Mouse (Mus musculus) lung, embryonic 14.5 days (tissue): ENCODE measurements around the gene Tbc1d10b. TPM values are rescaled to one million over a fixed set of nuclear protein-coding genes. Genes with fewer than 3 reads are reported as not detected.
"Not testable (repeated sequence)": the region's sequence is repeated elsewhere in the genome, so short reads cannot be mapped to it uniquely, and the experiment has no call there.

Experiments
- ATAC-seq: fragments of 200-750 bp; cut with Nextera tagmentation; 2 replicates; pipeline ENCODE4 v1.8.0; 2017; ENCODE audit warnings: mild to moderate bottlenecking, moderate TSS enrichment, moderate library complexity; ENCODE audit not compliant: insufficient read depth
- DNase-seq: peaks from one replicate; pipeline ENCODE4 v3.0.0-alpha.2; 2015
- H3K27ac ChIP-seq: fragments of 300-500 bp; sonication (generic); 2 replicates; pipeline ENCODE4 v1.5.1; 2014; ENCODE audit warnings: low read depth, mild to moderate bottlenecking, moderate library complexity
- H3K27me3 ChIP-seq: fragments of 300-500 bp; sonication (generic); 2 replicates; pipeline ENCODE4 v1.6.1; 2014; ENCODE audit warnings: low read length, control low read depth; ENCODE audit not compliant: insufficient read depth
- H3K36me3 ChIP-seq: fragments of 300-500 bp; sonication (generic); 2 replicates; pipeline ENCODE4 v1.6.1; 2014; ENCODE audit warnings: control low read depth; ENCODE audit not compliant: insufficient read depth
- H3K4me1 ChIP-seq: fragments of 300-500 bp; sonication (generic); 2 replicates; pipeline ENCODE4 v1.6.1; 2014; ENCODE audit warnings: antibody characterized with exemption, control low read depth; ENCODE audit not compliant: insufficient read depth
- H3K4me2 ChIP-seq: fragments of 300-500 bp; sonication (generic); 2 replicates; pipeline ENCODE4 v1.6.1; 2014; ENCODE audit warnings: mild to moderate bottlenecking
- H3K4me3 ChIP-seq: fragments of 300-500 bp; sonication (generic); 2 replicates; pipeline ENCODE4 v1.5.1; 2014; ENCODE audit warnings: low read depth, low read length
- H3K9ac ChIP-seq: fragments of 300-500 bp; sonication (generic); 2 replicates; pipeline ENCODE4 v1.6.1; 2014
- H3K9me3 ChIP-seq: fragments of 300-500 bp; sonication (generic); 2 replicates; pipeline ENCODE4 v1.6.1; 2016; ENCODE audit warnings: low read depth, low read length, control low read depth
- CTCF ChIP-seq: IDR thresholded peaks from 2 replicates; pipeline ENCODE4 v1.5.1; 2016; ENCODE audit warnings: antibody characterized with exemption, low read depth
- WGBS: fragments of 180-500 bp; shearing (Covaris S2); extraction: QIAGEN DNeasy Blood & Tissue Kit; methylation state at CpG from one replicate; pipeline ENCODE4 v1.1.7; 2014; 5-methylcytosine and 5-hydroxymethylcytosine counted together
- polyA plus RNA-seq: library from polyadenylated mRNA; unstranded; fragments of >200 nt; fragmentation: Nextera tagmentation; extraction: Ambion mirVana; gene quantifications from 2 replicates; pipeline ENCODE4 v1.2.1, GENCODE M21; 2014

Gene Tbc1d10b
- polyA plus RNA-seq, 1 experiment from 2014 or later, result 33.7 TPM

GRCm38 (mm10) chr7:127188305-127189276 is 19.7 kb downstream of the Tbc1d10b start:
- H3K9me3 ChIP-seq, result no peaks in the 10 kb centered on the region
- no peak overlapping the region for H3K27ac ChIP-seq
- no peak overlapping the region for H3K9ac ChIP-seq
- no peak overlapping the region for H3K4me2 ChIP-seq
- no peak for TF ChIP-seq CTCF
- H3K36me3 ChIP-seq, result peaks cover 25% of the 10 kb centered on the region
- H3K4me3 ChIP-seq, result no peak overlapping the region
- no peaks in the 10 kb centered on the region for H3K27me3 ChIP-seq
- ATAC-seq (no peak), DNase-seq (no peak)
- H3K4me1 ChIP-seq, result no peaks in the 10 kb centered on the region
- WGBS, result 76% methylated on average over 17 of the region's 17 CpGs

GRCm38 (mm10) chr7:127187351-127187750 is 20.9 kb downstream of the Tbc1d10b start:
- H3K27me3 ChIP-seq, result no peaks in the 10 kb centered on the region
- no peak overlapping the region for H3K4me3 ChIP-seq
- 69% methylated on average over 10 of the region's 10 CpGs for WGBS
- H3K4me1 ChIP-seq, result no peaks in the 10 kb centered on the region
- no peak overlapping the region for H3K27ac ChIP-seq
- H3K4me2 ChIP-seq, result no peak overlapping the region
- no peak for TF ChIP-seq CTCF
- peaks cover 13% of the 10 kb centered on the region for H3K36me3 ChIP-seq
- DNase-seq, result no peak
- ATAC-seq, result no peak
- H3K9ac ChIP-seq, result no peak overlapping the region
- H3K9me3 ChIP-seq, result no peaks in the 10 kb centered on the region

GRCm38 (mm10) chr7:127185601-127186000 is 22.7 kb downstream of the Tbc1d10b start:
- no peaks in the 10 kb centered on the region for H3K4me1 ChIP-seq
- DNase-seq, result peak; percentile 63
- no peaks in the 10 kb centered on the region for H3K36me3 ChIP-seq
- no peaks in the 10 kb centered on the region for H3K27me3 ChIP-seq
- no peak overlapping the region for H3K4me2 ChIP-seq
- 58% methylated on average over 3 of the region's 3 CpGs for WGBS
- H3K9ac ChIP-seq, result no peak overlapping the region
- peak; percentile 52 for TF ChIP-seq CTCF
- H3K4me3 ChIP-seq, result no peak overlapping the region
- no peak for ATAC-seq
- H3K27ac ChIP-seq, result no peak overlapping the region
- no peaks in the 10 kb centered on the region for H3K9me3 ChIP-seq

- Histone ChIP-seq H3K27me3 (no peaks in the 10 kb centered on the region), H3K9ac (no peak overlapping the region), H3K36me3 (no peaks in the 10 kb centered on the region), H3K9me3 (no peaks in the 10 kb centered on the region), H3K4me1 (no peaks in the 10 kb centered on the region), H3K27ac (no peak overlapping the region), H3K4me3 (no peak overlapping the region), H3K4me2 (no peak overlapping the region)
- DNase-seq, result no peak
- 56% methylated on average over 1 of the region's 1 CpGs for WGBS
- no peak for ATAC-seq
- TF ChIP-seq CTCF, result no peak
These were observed 23.5 kb downstream of the Tbc1d10b start for GRCm38 (mm10) chr7:127184720-127185119.

GRCm38 (mm10) chr7:127183828-127184227 is 24.4 kb downstream of the Tbc1d10b start:
- Histone ChIP-seq H3K4me1 (no peaks in the 10 kb centered on the region), H3K9ac (no peak overlapping the region), H3K9me3 (no peaks in the 10 kb centered on the region), H3K36me3 (no peaks in the 10 kb centered on the region), H3K4me2 (no peak overlapping the region), H3K4me3 (no peak overlapping the region), H3K27me3 (no peaks in the 10 kb centered on the region), H3K27ac (no peak overlapping the region)
- no peak for ATAC-seq
- peak; percentile 37 for TF ChIP-seq CTCF
- no peak for DNase-seq
- WGBS, result 81% methylated on average over 6 of the region's 6 CpGs

- no peaks in the 10 kb centered on the region for H3K36me3 ChIP-seq
- H3K9me3 ChIP-seq, result no peaks in the 10 kb centered on the region
- ATAC-seq (no peak), DNase-seq (no peak)
- H3K4me1 ChIP-seq, result no peaks in the 10 kb centered on the region
- no peak overlapping the region for H3K27ac ChIP-seq
- 63% methylated on average over 8 of the region's 8 CpGs for WGBS
- no peaks in the 10 kb centered on the region for H3K27me3 ChIP-seq
- H3K9ac ChIP-seq, result no peak overlapping the region
- no peak for TF ChIP-seq CTCF
- H3K4me3 ChIP-seq, result no peak overlapping the region
- H3K4me2 ChIP-seq, result no peak overlapping the region
These were observed 24.9 kb downstream of the Tbc1d10b start for GRCm38 (mm10) chr7:127183345-127183744.

- H3K36me3 ChIP-seq, H3K9ac ChIP-seq, H3K9me3 ChIP-seq, DNase-seq, H3K4me2 ChIP-seq, H3K27me3 ChIP-seq, ATAC-seq, H3K4me3 ChIP-seq, H3K27ac ChIP-seq, H3K4me1 ChIP-seq: not testable (repeated sequence)
- WGBS, result 26% methylated on average over 3 of the region's 3 CpGs
These were observed 26.5 kb downstream of the Tbc1d10b start for GRCm38 (mm10) chr7:127181724-127182123.
